Mouse (Mus musculus) B cell, adult 2 months (primary cell): ENCODE results near the gene Gpa33.
"Not testable (repeated sequence)": the region's sequence is repeated elsewhere in the genome, so short reads cannot be mapped to it uniquely, and the experiment has no call there.

ENCODE experiments used
- DNase-seq, 2 experiments: peaks; one replicate each; pipeline ENCODE4 v3.0.0; 2022

Gpa33 gene

DNA sequence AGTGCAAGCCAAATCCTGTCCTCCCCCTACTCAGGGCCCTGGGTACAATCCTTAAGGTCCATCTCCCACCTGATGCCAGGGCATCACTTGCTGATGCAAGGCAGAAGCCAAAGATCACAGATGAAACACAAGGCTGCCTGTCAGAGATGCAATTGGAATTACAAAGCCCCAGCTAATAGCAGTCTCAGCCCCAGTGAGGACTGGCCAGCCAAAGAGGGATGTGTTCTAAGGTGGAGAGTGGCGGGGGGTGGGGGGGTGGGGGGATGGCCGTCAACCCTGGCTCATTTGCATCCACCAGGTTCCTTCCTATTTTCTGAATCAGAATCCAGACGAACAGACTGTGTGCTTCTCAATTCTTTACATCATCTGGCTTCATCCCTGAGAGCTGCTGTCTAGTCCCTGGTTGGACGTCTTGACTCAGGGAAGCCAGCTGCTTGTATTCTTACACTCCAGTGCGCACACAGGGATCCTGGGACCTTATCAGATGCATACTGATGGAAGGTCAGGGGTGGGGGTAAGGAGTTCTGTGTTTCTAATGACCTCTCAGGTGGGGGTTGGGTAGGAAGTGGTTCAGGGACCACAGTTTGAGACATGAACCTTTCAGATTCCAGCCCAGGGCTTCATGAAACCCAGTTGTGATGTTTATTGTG lies 5.2 kb downstream of the Gpa33 start:
- no peak for DNase-seq

DNA sequence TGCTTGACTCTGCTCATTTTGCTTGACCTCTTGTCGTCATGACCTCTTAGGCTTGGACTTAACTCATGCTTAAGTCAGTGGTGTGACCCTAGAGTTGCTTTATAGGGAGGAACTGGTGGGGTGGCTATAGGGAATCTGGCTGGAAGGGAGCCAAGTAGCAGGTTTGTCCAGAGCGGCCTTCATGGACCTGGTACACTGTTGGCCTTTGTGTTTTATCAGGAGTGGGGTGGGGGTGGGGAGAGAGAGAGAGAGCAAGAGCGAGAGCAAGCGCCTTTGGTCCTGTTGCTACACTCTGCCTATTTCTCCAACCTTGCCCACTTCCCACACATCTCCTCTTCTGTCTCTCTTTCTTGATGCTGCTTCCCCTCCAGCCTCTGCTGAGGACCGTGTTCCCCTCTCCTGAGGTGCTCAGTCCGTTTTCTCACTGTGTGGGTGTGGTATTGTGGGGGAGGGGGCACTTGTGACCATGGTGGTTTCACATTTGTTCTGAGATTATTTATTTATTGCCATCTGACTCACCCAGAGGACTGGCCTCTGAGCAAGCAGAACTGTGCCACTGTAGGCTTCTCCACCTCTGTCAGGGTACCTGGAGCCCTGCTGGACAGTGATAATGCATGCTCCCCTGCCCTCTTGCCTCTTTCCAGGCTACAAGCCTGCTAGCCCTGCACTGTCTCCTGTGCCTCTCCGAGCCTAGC lies 7.4 kb downstream of the Gpa33 start:
- no peak for DNase-seq

DNA sequence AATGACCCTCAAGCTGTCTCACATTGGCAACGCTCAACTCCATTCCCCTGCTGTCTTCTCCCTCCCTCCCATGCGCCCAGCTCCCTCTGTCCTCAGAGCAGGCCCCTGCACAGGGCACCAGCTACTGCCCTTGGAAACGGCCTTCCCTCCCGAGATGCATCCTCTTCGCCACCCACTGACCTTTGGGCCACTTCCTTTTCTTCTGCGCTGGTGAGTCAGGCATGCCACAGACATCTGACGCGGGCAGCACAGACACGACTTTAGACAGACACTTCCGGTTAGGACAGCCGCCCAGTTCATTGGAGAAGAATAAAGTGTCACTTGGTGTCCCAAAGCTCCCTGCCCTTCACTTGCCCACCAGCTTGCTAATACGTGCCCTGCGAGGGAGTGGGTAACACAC lies 8.1 kb downstream of the Gpa33 start:
- no peak for DNase-seq

DNA sequence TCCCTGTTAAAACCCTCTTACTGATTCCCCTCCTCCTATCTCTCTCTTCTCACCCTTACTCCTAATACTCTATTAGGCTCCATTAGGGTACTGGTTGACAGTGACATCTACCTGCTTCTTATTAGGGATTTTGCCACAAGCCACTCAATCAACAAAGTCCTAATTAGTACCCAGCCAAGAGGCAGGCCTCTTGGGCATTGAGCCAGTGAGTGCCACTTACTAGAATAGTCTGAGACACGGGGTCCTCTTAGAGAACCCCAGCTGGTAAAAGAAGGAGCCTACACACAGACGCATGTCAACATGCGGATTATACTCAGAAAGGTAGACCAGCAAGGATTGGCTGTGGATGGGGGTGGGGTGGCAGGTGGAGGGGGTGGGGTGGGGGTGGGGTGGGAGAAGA lies 9.1 kb downstream of the Gpa33 start:
- no peak for DNase-seq

DNA sequence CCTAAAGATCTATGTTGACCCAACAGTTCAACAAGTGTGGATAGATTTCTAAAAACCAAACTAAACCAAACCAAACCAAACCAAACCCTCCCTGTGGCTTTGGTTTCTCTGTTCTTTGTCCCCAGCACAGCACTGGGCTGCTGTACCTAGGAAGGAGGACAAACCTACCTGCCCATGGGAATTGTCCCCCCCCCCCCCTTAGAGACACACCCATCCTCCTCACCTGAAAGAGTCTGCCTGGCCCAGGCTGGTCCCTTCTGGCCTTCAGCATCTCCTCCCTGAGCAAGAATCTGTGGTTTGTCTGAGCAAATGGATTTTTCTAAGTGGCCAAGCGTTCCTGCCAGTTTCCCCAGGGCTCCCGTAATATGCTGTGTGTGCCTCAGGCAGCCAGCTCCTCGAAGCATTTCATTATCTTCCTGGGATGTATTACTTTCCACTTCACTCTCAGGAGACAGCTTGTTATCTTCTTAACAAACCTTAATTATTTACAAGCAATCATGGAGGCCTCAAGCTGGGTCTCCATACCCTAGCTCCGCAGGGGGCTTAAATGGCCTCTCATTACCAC lies 9.7 kb downstream of the Gpa33 start:
- no peak for DNase-seq

DNA sequence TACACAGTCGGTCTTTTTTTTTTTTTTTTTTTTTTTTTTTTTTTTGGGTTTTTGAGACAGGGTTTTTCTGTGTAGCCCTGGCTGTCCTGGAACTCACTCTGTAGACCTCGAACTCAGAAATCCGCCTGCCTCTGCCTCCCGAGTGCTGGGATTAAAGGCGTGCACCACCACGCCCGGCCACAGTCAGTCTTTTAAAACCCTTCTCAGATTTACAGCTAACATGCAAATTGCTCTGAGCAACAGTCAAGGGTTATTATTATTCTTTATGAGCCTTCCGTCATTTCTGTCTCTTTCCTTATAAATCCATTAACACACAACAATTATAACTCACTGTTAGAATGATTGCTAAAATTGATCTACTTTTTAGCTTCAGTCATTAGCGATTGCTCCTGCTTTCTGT lies 11.8 kb downstream of the Gpa33 start:
- DNase-seq: not testable (repeated sequence)

DNA sequence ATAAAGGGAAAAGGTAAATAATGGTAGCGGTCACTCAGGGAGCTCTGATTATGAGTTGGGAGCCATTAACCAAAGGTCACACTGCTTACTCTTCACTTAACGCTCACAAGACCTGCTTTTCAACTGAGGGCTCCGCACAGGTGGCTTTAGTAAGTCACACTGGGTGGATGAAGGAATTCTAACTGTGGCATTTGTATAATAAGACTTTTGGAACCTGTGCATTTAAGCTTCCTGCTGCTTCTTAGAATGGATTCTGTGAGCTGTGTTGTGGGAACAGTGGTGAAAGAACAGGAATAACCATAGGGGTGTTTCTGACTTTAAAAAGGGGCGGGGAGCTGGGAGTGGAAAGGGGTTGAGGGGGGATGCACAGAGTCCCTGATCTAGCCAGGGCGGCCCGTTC lies 12.3 kb downstream of the Gpa33 start:
- no peak for DNase-seq

DNA sequence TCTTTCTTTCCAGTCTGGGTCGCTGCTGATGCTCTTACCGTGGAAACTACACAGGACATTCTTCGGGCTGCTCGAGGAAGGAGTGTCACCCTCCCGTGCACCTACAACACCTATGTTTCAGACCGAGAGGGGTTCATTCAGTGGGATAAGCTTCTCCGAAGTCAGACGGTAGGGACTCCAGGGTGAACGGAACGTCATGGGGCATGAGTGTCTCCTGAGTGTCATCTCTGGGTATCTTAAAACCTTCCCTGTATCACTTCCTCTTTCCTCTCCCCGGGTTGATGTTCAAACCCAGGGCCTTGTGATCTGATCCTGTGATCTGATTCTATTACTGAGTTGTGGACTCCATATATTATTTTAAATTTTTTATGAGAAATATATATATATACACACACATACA lies 16.6 kb downstream of the Gpa33 start:
- peak; percentile 24 to 26 for DNase-seq

DNA sequence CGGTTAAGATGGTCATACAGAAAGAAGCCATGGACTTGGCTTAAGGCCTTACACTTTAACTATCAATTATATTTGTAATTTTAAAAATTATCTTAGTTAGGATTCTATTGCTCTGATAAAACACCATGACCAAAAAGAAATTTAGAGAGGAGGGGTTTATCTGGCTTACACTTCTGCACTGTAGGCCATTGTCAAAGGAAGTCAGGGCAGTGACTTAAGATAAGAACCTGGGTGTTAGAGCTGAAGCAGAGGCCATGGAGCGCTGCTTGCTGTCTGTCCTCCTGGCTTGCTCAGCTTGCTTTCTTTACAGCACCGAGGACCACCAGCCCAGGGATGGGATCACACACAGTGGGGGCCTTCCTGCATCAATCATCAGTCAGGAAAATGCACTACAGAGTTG lies 17.6 kb downstream of the Gpa33 start:
- no peak for DNase-seq

DNA sequence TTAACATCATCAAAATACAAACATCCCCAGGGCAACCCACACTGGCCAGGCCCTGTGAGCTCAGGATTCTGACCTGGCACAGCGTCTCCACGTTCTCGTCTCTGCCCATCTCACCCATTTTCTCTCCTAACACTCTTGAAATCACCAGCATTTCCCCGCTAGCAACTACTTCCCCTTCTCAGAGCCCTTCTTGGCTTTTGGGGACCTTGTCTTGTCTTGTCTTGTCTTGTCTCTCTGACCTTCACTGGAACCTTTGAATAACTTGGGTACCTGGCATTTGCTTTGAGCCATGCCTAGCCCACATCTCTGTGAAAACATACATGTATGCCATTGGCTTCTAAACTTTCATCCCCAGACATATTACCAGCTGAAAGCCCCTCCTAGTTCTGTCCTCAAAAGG lies 19.4 kb downstream of the Gpa33 start:
- no peak for DNase-seq

DNA sequence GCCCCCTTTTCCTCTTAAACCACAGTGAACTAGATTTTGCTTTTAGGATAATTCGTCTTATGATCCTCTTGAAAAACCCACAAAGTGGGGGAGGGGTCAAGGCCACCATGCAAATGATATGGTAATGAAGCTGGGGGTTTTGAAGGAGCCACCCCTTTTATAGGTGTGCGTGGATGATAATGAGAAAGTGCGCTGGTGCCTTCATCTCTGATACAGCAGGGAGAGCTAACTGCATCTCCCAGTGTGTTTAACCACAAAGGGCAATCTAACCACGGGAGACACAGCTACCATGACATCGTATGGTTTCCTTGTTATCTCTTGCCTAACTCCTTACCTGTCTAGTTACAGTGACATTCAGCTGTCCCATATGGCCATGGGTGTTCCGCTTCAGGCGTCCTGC lies 20.0 kb downstream of the Gpa33 start:
- DNase-seq: no peak

DNA sequence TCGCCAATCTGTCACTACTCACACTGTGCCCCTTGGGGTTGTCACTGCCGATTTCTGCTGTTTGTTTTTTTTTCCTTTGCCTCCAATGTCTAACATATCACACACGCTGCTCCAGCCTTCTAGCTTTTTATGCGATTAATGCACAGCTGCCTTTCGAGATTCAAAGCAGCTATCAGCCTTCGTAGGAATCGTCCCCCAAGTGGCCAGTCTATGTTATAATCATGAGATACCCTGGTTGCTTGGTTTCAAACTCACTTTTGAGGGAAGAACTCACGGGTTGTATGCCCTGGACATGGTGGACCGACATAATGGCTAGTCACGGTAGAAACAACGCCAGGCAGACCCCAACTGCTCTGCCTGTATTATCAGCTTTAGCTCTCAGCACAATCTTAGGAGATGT lies 21.3 kb downstream of the Gpa33 start:
- no peak for DNase-seq

DNA sequence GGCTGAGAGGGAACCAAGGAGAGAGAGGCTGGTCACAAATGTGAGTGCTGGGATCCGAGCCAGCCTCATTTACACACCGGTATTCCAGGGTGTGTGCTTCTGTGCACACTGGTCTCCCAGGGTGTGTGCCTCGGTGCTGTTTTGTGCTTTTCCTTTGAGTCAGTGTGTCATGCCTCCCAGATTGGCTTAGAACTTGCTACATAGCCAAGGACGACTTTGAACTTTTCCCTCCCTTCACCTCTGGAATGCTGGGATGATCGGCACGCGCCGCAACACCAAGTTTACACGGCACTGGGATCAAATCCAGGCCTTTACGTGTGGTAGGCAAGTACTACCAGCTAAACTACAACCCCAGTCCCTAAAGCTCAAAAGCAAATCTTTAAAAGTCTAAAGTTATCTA lies 22.0 kb downstream of the Gpa33 start:
- no peak for DNase-seq

DNA sequence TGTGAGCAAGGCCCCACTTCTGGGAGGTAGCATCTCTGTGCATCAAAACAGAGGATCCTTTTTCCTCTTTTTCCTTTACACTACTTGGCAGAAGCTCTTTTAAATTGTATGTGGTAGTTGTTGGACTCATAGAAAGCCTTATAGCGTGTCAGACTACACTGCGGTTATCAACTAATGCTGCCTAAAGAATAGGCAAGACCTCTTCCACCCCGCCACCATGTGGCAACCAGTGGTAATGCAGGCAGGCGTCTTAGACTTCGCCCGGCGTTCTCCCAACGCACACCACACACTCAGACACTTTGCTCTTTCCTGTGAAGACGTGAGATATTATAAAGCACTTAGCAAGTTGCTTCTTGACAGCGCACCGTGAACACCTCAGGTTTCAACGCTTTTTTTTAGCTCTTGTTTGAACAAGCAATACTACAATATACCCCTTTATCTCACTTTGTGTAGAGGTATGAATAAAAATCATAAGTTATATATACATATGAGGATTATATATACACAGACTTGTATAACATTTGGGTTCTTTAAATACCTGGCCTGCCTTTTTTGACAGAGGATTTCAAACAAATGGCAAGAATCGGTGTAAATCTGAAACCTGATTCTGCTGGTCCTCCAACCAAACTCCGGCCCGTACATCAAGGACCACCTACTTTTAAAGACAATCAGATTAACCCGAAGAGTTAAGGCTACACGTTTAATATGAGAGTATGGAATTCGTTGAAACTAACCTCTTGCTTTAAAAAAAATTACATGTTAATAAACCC lies 23.5 kb downstream of the Gpa33 start:
- peak; percentile 91 to 93 for DNase-seq

DNA sequence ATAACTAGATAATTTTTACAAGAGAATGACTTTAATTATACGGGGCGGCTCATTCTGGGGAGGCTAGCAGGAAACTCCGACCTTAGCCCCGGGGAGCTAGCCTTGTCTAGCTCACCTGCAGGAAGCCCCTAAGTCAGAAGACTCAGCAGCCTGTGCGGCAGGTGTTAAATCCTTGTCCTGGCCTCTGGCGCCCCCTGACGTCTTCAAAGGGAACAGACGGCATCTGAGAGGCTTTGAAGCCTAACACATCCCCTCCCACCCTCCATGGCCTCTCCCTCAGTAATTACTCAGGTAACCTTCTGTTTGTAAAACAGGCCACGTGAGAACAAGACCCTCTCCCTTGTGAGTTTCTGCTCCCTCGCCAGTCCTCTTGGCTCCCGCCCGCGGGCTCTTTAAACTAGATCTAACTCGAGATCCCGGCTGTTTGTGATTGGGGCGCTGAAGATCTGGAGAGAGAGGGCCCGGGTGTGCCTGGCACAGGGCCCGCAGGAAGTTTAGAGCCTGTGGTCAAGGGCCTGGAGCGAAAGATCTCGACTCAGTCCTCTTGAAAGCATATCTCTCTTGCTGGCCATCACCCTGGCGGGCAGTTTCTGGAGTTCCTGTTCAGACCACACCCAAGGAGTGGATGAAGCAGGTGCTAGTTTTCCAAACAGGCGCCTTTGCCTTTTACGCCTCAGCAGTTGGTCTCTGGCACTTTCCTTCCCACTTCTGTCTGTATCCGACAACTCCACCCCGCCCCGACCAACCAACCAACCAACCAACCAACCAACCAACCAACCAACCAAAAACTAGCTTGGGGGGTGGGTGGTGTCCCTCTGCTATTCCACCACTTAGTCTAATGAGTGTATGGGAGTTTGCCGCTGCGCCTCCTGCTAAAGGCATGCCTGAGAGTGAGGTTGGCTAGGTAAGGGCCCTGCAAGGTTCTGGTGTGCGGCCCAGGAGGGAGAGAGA lies 24.4 kb downstream of the Gpa33 start:
- peak; percentile 87 to 89 for DNase-seq

DNA sequence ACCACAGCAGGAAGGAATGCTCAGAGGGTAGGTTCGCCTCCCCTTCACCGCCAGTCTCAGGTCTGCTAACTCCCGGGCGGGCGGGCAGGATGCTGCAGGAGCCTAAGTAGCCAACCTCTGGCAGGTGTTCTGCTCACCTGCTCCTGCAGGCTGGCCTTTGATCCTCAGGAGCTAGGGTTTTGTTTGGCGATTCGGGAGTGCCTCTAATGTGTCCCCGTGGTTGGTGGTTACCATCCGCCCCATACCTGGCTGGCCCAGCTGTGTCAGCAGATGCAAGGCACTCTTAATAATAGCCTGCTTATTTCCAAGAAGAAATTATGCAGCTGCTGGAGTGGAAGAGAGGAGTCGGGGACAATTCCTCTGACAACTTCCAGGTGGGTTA lies 25.1 kb downstream of the Gpa33 start:
- DNase-seq: no peak

DNA sequence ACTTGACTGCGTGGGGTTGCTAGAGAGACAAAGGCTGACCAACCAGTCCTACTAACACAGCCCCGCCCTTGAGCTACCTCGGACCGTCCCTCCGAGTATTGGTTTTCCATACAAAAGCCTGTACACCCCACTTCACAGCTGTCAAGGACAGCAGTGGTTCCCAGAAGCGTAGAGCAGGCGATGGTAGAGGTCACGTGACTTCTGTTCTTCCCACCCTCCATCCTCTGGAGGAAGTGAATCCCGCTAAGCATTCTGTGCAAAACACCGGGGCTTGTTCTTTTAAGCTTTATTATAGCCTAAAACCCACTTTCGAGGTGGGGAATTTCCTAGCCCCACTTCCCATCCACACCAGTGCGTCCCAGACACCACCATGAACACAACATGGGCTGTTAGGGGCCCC lies 27.7 kb downstream of the Gpa33 start:
- no peak for DNase-seq

DNA sequence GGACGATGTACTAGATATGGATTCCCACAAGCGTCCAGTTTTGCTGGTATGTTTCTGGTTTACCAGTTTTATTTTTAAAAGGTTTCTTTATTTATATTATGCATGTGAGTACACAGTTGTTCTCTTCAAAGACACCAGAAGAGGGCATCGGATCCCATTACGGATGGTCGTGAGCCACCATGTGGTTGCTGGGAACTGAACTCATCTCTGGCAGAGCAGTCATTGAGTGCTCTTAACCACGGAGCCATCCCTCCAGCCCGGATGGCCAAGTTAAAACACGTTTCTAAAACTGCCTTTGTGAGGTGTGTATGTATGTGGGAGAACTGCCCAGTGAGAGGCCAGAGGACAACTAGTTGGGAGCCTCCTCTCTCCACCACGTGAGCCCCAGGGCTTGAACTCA lies 28.6 kb downstream of the Gpa33 start:
- no peak for DNase-seq

DNA sequence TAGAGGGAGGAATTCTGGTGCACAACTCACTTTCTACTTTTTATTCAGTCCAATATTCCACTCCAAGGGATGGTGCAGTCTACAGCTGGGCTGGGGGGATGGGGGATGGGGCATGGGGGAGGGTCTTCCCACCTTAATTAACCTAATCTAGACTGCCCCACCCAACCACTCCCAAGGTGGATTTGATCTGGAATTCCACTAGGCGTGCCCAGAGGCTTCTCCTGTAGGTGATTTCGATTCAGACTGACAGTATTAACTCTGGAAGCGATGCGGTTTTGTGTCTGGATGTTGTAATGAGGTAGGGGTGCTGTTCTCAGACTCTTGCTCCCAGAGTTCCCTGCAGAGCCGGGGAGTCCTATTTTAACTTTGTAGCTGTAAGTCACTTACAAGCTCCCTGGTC lies 30.1 kb downstream of the Gpa33 start:
- DNase-seq: no peak

DNA sequence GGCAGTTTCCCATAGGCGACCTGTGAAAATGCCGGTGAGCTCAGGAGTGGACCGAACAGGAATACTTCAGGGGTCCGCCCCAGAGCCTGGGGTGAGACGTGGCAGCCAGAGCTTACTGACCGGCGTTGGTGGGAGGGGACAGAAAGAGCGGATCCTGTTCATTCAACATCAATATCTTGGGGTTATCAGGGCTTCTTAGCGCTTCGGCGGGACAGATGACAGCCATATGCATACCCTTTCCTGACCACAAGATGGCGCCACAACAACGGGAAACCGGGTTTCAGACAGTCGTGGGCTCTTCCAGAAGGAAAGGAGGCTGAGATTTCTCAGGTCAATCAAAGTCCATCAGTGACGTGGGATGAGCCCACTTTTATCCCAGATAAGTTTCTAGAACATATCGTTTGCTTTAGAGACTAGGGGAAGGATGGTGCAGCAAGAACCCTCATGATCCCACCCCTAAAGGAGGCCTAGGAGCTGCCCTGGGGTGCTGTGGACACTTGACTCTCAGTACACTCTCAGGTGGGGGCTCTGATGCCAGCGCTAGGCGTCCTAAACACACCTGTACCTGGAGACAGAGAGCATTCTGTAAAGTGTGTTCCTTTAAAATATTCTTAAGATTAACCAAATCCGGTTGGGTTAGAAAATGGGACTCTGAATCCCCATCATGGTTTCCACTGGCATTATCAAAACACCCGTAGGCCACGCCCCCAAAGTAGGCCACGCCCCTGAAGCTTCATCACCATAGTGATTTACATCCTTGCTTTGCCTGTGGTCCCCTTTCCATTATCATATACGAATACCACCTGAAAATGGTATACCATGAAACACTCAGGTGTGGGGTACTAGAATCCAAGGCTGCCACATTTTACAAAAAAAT lies 30.8 kb downstream of the Gpa33 start:
- DNase-seq: peak; percentile 65 to 67

DNA sequence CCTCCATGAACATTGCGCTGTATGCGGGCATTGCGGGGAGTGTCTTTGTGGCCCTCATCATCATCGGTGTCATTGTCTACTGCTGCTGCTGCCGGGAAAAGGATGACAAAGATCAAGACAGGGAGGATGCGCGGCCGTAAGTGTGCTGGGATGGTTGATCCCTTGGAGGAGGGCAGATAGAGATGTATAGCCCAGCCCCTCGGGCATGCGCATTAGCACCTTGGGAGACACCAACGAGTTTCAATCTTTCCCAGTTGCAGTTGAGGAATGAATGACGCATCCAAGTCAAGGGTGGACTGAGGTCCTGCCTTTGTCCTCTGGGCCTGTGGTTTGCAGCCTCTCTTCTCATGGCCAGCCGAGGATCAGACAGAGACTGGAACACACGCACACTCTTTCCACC lies 34.5 kb downstream of the Gpa33 start:
- no peak for DNase-seq

DNA sequence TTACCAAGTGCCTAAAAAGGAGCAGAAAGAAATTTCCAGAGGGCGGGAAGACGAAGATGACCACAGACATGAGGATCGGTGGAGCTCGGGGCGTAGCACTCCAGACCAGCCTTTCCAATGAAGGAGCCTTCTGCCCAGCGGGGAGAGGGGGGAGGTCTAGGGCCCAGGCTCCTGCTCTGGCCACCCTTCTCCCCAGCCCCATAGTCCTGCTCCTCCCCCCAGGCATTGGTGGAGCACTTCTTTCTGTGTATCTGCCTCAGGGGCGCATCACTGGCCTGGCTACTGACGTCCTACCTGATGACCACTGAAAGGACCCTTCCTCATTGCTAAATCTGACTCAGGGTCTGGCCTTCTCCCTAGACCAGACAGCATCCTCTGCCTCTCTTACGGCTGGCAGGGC lies 35.1 kb downstream of the Gpa33 start:
- DNase-seq: no peak
